Mouse (Mus musculus) kidney, adult 2 months (tissue): ENCODE measurements at regions not wholly inside any gene's neighbourhood (a gene's known extent, or its start where the extent isn't known, plus 50 kb on each side); places are given as distances from the start of the nearest gene placed in this dataset.

Experiments used
- DNase-seq: peaks from one replicate; pipeline ENCODE4 v3.0.0; 2021
- H3K27ac ChIP-seq: fragments of 200-500 bp; 2 replicates; pipeline ENCODE4 v1.5.1; 2012; ENCODE audit warnings: low read depth, low read length, control low read depth, inconsistent platforms; ENCODE audit not compliant: insufficient read depth
- H3K27me3 ChIP-seq: fragments of 200-500 bp; replicated peaks from 2 replicates; pipeline ENCODE4 v1.6.1; 2012; ENCODE audit warnings: mild to moderate bottlenecking, moderate library complexity, low read length, inconsistent platforms; ENCODE audit not compliant: control insufficient read depth, insufficient read depth
- H3K36me3 ChIP-seq: fragments of 200-500 bp; 2 replicates; pipeline ENCODE4 v1.6.1; 2012; ENCODE audit warnings: mild to moderate bottlenecking, moderate library complexity, low read length, inconsistent platforms; ENCODE audit not compliant: control insufficient read depth, insufficient read depth
- H3K4me1 ChIP-seq: fragments of 200-500 bp; 2 replicates; pipeline ENCODE4 v1.6.1; 2011; ENCODE audit warnings: low read length; ENCODE audit not compliant: control insufficient read depth, insufficient read depth
- H3K4me3 ChIP-seq: fragments of 200-500 bp; 2 replicates; pipeline ENCODE4 v1.5.1; 2011; ENCODE audit warnings: mild to moderate bottlenecking, low read depth, low read length, control low read depth; ENCODE audit not compliant: insufficient read depth
- CTCF ChIP-seq: fragments of 200-500 bp; conservative IDR thresholded peaks from 2 replicates; pipeline ENCODE4 v1.5.1; 2011; ENCODE audit warnings: low read depth, mild to moderate bottlenecking, control low read depth, low read length, moderate library complexity, mixed read lengths; ENCODE audit not compliant: insufficient read depth, insufficient read length
- POLR2A ChIP-seq: fragments of 200-500 bp; IDR thresholded peaks from one replicate; pipeline ENCODE4 v1.6.1; 2011; ENCODE audit warnings: low read depth, low read length, control low read depth
- WGBS: fragments of 180-500 bp; shearing (Covaris S2); methylation state at CpG from one replicate; pipeline ENCODE4 v1.1.7; 2018; 5-methylcytosine and 5-hydroxymethylcytosine counted together

DNA sequence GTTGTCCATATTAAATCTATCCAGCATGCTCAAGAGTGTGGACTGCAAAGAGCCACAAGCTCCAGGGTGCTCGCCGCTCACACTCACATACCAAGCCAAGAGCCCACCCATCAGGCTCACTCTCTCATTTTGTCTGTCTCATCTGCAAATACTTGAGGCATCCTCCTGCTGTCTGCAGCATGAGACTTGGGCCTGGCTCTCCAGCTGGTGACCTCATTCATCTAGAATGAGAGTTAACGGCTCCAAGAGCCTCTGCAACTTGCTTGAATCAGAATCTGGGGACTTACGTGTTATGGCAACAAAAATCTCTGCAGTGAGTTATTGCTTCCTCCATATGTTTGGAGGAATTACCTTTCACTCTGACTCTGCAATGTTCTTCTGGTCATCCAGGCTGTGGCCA lies 51.7 kb upstream of the Cdh4 start:
- no peak for DNase-seq
- Histone ChIP-seq H3K4me3 (no peak overlapping the region), H3K27me3 (no peaks in the 10 kb centered on the region), H3K36me3 (no peaks in the 10 kb centered on the region), H3K27ac (no peak overlapping the region), H3K4me1 (no peaks in the 10 kb centered on the region)
- 76% methylated on average over 4 of the region's 4 CpGs for WGBS
- TF ChIP-seq POLR2A (no peak), CTCF (no peak)

- TF ChIP-seq CTCF (no peak), POLR2A (no peak)
- no peak overlapping the region for H3K4me3 ChIP-seq
- 70% methylated on average over 11 of the region's 11 CpGs for whole genome bisulfite sequencing
- DNase-seq = no peak
- H3K36me3 ChIP-seq = no peaks in the 10 kb centered on the region
- no peak overlapping the region for H3K27ac ChIP-seq
- H3K4me1 ChIP-seq = no peaks in the 10 kb centered on the region
- no peaks in the 10 kb centered on the region for H3K27me3 ChIP-seq
Observed at GRCm38 (mm10) chr2:179390924-179391461, 51.2 kb upstream of the Cdh4 start.
